Mouse (Mus musculus) cerebellum, postnatal 4 days (tissue): ENCODE results near the gene Map4k4.
A peak's percentile ranks its signal among the peaks of the same experiment; 100 is the strongest.

Source experiments
- DNase-seq, 2 experiments: peaks; one replicate each; pipeline ENCODE4 v3.0.0; 2022; ENCODE audit warnings: low spot score in 2 of 2, mixed read lengths in 1 of 2

Map4k4 gene

GRCm38 (mm10) chr1:39898686-39899085, 2.0 kb upstream of the Map4k4 start:
- no peak for DNase-seq

- DNase-seq, result peak in 1 of 2 experiments; percentile 58
Measured at GRCm38 (mm10) chr1:39901063-39901811, 524 bp downstream of the Map4k4 start.

GRCm38 (mm10) chr1:39901851-39902703, 1.4 kb downstream of the Map4k4 start:
- peak in 1 of 2 experiments; percentile 27 for DNase-seq

- no peak for DNase-seq
Measured at GRCm38 (mm10) chr1:39902704-39903151, 2.0 kb downstream of the Map4k4 start.

- DNase-seq, result no peak
Measured at GRCm38 (mm10) chr1:39904720-39905119, 4.0 kb downstream of the Map4k4 start.

- no peak for DNase-seq
Measured at GRCm38 (mm10) chr1:39906921-39907320, 6.2 kb downstream of the Map4k4 start.

GRCm38 (mm10) chr1:39908976-39909375, 8.3 kb downstream of the Map4k4 start:
- no peak for DNase-seq

- DNase-seq, result peak in 1 of 2 experiments; percentile 36
Measured at GRCm38 (mm10) chr1:39911446-39911845, 10.7 kb downstream of the Map4k4 start.

GRCm38 (mm10) chr1:39913256-39913655, 12.5 kb downstream of the Map4k4 start:
- no peak for DNase-seq

- DNase-seq, result no peak
Measured at GRCm38 (mm10) chr1:39916144-39916543, 15.4 kb downstream of the Map4k4 start.

GRCm38 (mm10) chr1:39917855-39918516, 17.3 kb downstream of the Map4k4 start:
- no peak for DNase-seq

GRCm38 (mm10) chr1:39918517-39919115, 17.9 kb downstream of the Map4k4 start:
- no peak for DNase-seq

- no peak for DNase-seq
Measured at GRCm38 (mm10) chr1:39920616-39921015, 19.9 kb downstream of the Map4k4 start.

GRCm38 (mm10) chr1:39921996-39922395, 21.3 kb downstream of the Map4k4 start:
- no peak for DNase-seq

GRCm38 (mm10) chr1:39922714-39923113, 22.0 kb downstream of the Map4k4 start:
- DNase-seq, result no peak

GRCm38 (mm10) chr1:39923395-39924337, 23.0 kb downstream of the Map4k4 start:
- DNase-seq, result no peak

- no peak for DNase-seq
Measured at GRCm38 (mm10) chr1:39931055-39931454, 30.3 kb downstream of the Map4k4 start.

GRCm38 (mm10) chr1:39932216-39932739, 31.6 kb downstream of the Map4k4 start:
- no peak for DNase-seq

- DNase-seq, result no peak
Measured at GRCm38 (mm10) chr1:39932922-39933321, 32.2 kb downstream of the Map4k4 start.

GRCm38 (mm10) chr1:39934954-39935353, 34.2 kb downstream of the Map4k4 start:
- DNase-seq, result no peak
